Mouse (Mus musculus) retina, postnatal 7 days (tissue): Measurements from ENCODE around the gene Mrps18c.

Source experiments
- DNase-seq: peaks from one replicate; pipeline ENCODE4 v3.0.0-alpha.2; 2012; ENCODE audit warnings: low read depth, low spot score

Gene Mrps18c

DNA sequence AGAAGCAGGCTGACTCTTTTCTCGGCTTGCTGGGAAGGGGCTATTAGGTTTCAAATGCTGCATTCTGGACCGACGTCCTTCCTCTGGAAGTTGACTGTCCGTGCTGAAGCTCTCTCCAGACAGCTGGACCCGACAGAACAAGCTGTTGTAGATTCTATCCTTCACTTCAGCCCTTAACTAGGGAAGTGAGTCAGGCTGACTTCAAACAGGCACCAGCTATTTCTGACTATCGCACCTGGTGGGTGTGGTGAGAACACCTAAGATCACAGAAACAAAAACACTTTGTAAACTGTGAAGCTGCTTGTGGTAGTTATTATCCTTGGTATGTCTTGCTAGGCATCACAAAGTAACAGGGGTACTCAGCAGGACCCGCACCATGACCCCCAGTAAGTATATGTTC lies 28.1 kb downstream of the Mrps18c start:
- no peak for DNase-seq

DNA sequence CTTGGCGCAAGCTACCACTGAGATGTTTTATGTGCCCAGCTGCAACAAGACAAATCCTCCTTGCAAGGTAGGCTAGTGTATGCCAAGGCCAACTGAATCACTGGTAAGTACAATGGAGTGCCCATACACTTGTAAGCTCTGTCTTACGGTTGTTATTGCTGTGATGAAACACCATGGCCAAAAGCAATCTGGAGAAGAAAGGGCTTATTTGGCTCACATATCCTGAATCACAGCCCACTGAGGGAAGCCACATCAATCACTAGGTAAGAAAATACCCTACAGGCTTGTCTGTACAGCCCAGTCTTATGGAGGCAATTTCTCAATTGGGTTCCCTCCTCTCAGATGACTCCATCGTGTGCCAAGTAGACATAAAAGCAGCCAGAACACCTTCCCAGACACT lies 30.3 kb downstream of the Mrps18c start:
- DNase-seq: no peak

DNA sequence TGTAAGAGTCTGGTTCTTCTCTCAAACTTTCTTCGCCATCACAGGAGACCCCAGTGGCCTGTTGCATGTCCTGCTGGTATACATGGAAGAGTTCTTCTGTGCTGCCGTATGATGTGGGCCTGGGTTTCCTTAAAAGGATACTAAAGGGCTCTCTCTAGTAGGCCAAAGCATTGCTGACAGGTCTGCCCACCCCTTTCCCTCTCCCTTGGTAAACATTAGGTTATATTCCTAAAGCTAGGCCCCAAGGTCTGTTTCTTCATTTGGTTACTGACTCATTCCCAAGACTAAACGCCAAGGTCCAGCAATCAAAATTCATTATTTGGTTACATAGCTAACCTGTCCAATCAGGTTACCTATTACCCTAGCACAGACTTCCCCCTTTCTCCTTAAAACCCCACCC lies 34.3 kb downstream of the Mrps18c start:
- DNase-seq: no peak

DNA sequence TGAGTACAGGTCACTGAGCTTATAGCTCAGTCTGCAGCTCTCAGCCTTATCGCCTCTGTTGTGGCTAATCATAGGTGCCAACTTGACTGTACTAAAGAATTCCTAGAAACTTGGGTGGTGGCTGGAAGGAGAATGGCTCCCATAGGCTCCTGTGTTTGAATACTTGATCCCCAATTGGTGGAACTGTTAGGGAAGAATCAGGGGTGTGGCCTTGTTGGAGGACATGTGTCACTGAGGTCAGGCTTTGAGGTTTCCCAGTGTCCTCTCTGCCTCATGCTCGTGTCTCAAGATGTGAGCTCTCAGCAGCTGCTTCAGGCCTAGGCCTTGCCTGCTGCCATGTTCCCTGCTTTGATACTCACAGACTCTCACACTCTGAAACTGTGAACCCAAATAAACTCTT lies 35.4 kb downstream of the Mrps18c start:
- no peak for DNase-seq

- no peak for DNase-seq
Observed at GRCm38 (mm10) chr5:100835862-100836538, 37.6 kb downstream of the Mrps18c start.

GRCm38 (mm10) chr5:100837907-100838306 lies 39.5 kb downstream of the Mrps18c start:
- no peak for DNase-seq

DNA sequence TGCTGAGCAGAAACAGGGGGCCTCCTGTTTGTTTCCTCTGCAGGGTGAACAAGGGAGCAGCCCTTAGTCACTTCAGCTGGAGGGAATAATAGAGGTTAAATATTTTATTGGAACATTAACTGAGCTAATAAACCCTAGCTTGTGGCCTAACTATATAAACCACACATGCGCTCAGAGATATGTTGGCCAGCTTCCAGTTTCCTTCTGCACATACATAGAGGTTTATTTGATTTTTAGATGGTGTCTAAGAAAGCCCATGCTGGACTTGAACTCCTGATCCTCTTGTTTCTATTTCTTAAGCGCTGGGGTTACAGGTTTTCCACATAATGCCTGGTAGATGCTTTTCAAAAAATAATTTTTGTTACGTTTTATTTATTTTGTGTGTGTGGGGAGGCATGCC lies 46.1 kb downstream of the Mrps18c start:
- DNase-seq: no peak

GRCm38 (mm10) chr5:100845485-100845847 lies 47.0 kb downstream of the Mrps18c start, which contains the start of gene Gpat3:
Gene Gpat3, plus strand, starts transcription at chr5:100845713.
- no peak for DNase-seq

DNA sequence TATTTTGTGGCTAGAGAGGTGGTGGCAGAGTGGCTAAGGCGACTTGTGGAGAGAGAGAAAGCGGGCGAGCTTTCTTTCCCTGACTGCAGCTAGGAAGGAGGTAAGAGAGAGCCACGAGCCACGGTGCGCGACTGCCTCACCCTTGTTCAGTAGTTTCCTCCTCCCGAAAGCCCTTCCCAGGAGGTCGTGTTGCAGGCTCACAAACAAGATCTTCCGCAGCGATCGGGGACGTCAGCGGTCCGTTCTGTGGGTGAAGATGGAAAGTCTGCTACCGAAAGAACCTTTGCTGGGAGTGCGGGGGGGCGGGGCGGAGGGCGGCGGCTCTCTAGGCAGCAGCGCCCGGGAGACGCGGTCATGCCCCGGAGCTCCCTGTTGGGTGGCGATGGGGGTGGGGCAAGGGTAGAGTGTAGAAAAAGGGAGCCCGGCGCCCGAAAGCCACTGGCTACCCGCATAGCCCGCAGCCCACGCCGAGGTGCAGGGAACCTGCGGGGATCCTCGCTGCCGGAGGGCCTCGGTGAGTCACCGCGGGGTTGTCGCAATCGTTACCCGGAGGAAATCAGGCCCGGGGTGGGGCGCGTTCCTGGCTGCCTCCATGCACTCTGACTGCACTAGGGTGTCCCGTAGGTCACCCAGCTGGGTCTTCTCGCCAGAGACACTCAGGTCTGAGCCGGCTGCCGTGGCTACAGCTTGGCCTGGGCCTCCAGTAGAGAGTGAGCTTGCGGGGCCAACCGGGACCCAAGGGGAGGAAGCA lies 47.6 kb downstream of the Mrps18c start:
- peak; percentile 14 for DNase-seq

DNA sequence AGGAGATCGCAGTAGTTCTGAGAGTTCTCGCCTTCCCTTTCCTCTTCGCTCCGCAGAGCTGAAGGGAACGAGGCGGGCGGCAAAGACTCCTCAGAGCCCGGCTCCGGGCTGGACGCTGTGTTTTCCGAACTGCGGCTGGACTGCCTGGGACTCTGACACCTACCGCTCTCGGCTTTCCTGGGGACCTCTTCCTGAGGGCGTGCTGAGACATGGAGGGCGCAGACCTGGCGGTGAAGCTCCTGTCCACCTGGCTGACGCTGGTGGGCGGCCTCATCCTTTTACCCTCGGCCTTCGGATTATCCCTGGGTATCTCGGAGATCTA lies 48.1 kb downstream of the Mrps18c start:
- DNase-seq: no peak

DNA sequence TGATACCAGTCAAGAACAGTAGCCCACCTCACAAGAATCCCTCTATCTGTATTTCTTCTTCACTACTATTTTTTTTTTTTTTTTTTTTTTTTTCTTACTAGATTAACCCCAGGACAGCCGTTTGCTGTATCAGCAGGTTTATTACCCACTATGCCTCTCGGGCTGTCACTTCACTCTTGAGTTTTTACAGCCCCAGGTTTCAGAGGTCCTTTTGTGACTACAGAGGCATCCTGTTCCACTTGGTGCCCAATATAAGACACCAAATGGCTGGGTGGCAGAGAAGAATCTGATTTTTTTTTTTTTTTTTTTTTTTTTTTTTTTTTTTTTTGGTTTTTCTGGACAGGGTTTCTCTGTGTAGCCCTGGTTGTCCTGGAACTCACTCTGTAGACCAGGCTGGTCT lies 48.7 kb downstream of the Mrps18c start:
- no peak for DNase-seq

- DNase-seq: peak; percentile 6
Observed at GRCm38 (mm10) chr5:100853963-100854362, 55.5 kb downstream of the Mrps18c start.
